Mouse (Mus musculus) lung, adult 2 months (tissue): Measurements from ENCODE around the gene Klf2. TPM values are rescaled to one million over a fixed set of nuclear protein-coding genes. Genes with fewer than 3 reads are reported as not detected.

Experiments used
- DNase-seq: peaks from one replicate; pipeline ENCODE4 v3.0.0; 2022
- H3K4me1 ChIP-seq: fragments of 200-500 bp; 2 replicates; pipeline ENCODE4 v1.6.1; 2011; ENCODE audit warnings: low read length; ENCODE audit not compliant: control insufficient read depth, insufficient read depth
- H3K4me3 ChIP-seq: fragments of 200-500 bp; replicated peaks from 2 replicates; pipeline ENCODE3; 2011; ENCODE audit warnings: low read depth, mild to moderate bottlenecking, control low read depth, low read length; ENCODE audit errors: extremely low read depth
- CTCF ChIP-seq: fragments of 200-500 bp; IDR thresholded peaks from 2 replicates; pipeline ENCODE4 v1.5.1; 2011; ENCODE audit warnings: mild to moderate bottlenecking, low read length, control low read depth; ENCODE audit not compliant: insufficient read depth
- POLR2A ChIP-seq: fragments of 200-500 bp; IDR thresholded peaks from 2 replicates; pipeline ENCODE4 v1.6.1; 2011; ENCODE audit warnings: low read depth, mild to moderate bottlenecking, control low read depth, low read length, borderline replicate concordance; ENCODE audit errors: extremely low read depth
- WGBS: fragments of 180-500 bp; shearing (Covaris S2); methylation state at CpG from one replicate; pipeline ENCODE4 v1.1.7; 2018; 5-methylcytosine and 5-hydroxymethylcytosine counted together
- polyA plus RNA-seq: library from polyadenylated mRNA; depleted of rRNA; stranded (reverse); fragments of >200 nt; gene quantifications from 2 replicates; pipeline ENCODE4 v1.2.3, GENCODE M21; 2012; rRNA removed

The Klf2 gene
- polyA plus RNA-seq, 1 experiment, result 144 TPM

- H3K4me1 ChIP-seq, result peaks cover 14% of the 10 kb centered on the region
- no peak overlapping the region for H3K4me3 ChIP-seq
- DNase-seq, result no peak
- TF ChIP-seq CTCF (no peak), POLR2A (peak; percentile 55; the same call in 1 of the 2 replicates)
- WGBS, result 43% methylated on average over 7 of the region's 7 CpGs
Observed at GRCm38 (mm10) chr8:72363457-72363856, 44.6 kb downstream of the Klf2 start.

GRCm38 (mm10) chr8:72365016-72365415 is 46.2 kb downstream of the Klf2 start:
- WGBS, result 78% methylated on average over 2 of the region's 2 CpGs
- no peak for DNase-seq
- peaks cover 11% of the 10 kb centered on the region for H3K4me1 ChIP-seq
- no peak overlapping the region for H3K4me3 ChIP-seq
- TF ChIP-seq CTCF, result no peak
- no peak for TF ChIP-seq POLR2A

GRCm38 (mm10) chr8:72365826-72366225 is 47.0 kb downstream of the Klf2 start:
- DNase-seq, result peak; percentile 78
- Histone ChIP-seq H3K4me1 (peaks cover 11% of the 10 kb centered on the region), H3K4me3 (no peak overlapping the region)
- WGBS, result 9% methylated on average over 3 of the region's 3 CpGs
- TF ChIP-seq POLR2A, result 0 out of 2 replicates have a peak, but pooled peaks have one; percentile 10
- peak; percentile 89 for TF ChIP-seq CTCF

GRCm38 (mm10) chr8:72366435-72366834 is 47.6 kb downstream of the Klf2 start:
- TF ChIP-seq POLR2A, result no peak
- TF ChIP-seq CTCF, result no peak
- WGBS, result 94% methylated on average over 2 of the region's 2 CpGs
- no peak for DNase-seq
- Histone ChIP-seq H3K4me3 (no peak overlapping the region), H3K4me1 (peaks cover 11% of the 10 kb centered on the region)

Other genes with a start within 250 kb of the Klf2 start
- gene Olfr373, start 235.9 kb upstream of the Klf2 start, polyA plus RNA-seq, result not detected in 2 replicates
- not detected in 2 replicates for gene Olfr374, start 212.0 kb upstream of the Klf2 start, polyA plus RNA-seq
- 139 and 170 TPM in 2 replicates for gene Tpm4, start 184.1 kb upstream of the Klf2 start, polyA plus RNA-seq
- gene Rab8a, start 157.8 kb upstream of the Klf2 start, polyA plus RNA-seq, result 39.1 and 67.4 TPM in 2 replicates
- gene Hsh2d, start 129.4 kb upstream of the Klf2 start, polyA plus RNA-seq, result 1.6 and 1.8 TPM in 2 replicates
- gene Cib3, start 106.2 kb upstream of the Klf2 start, polyA plus RNA-seq, result 0.25 TPM in 1 of 2 replicates, not detected in the other
- gene Gm11034, start 105.4 kb upstream of the Klf2 start, polyA plus RNA-seq, result not detected in 2 replicates
- 35.9 and 50.0 TPM in 2 replicates for gene Fam32a, start 99.3 kb upstream of the Klf2 start, polyA plus RNA-seq
- 67.5 and 78.6 TPM in 2 replicates for gene Ap1m1, start 79.0 kb upstream of the Klf2 start, polyA plus RNA-seq
- gene Gm10282, start 13.8 kb upstream of the Klf2 start, polyA plus RNA-seq, result 0.53 and 1.8 TPM in 2 replicates
- gene Eps15l1, start 102.4 kb downstream of the Klf2 start, polyA plus RNA-seq, result 35.5 and 48.3 TPM in 2 replicates
- gene Calr3, start 124.8 kb downstream of the Klf2 start, polyA plus RNA-seq, result 0.49 and 0.51 TPM in 2 replicates
- gene 1700030K09Rik, start 124.8 kb downstream of the Klf2 start, polyA plus RNA-seq, result 6.4 and 8.7 TPM in 2 replicates
- 44.5 and 47.0 TPM in 2 replicates for gene Cherp, start 156.2 kb downstream of the Klf2 start, polyA plus RNA-seq
- 66.5 and 74.9 TPM in 2 replicates for gene Slc35e1, start 173.6 kb downstream of the Klf2 start, polyA plus RNA-seq
- gene Med26, start 229.2 kb downstream of the Klf2 start, polyA plus RNA-seq, result 10.0 and 14.3 TPM in 2 replicates